Mouse (Mus musculus) G1E (cell line): Measurements from ENCODE around the gene Ralgapa2.

ENCODE experiments used
- CTCF ChIP-seq: IDR thresholded peaks from 2 replicates; pipeline ENCODE4 v1.5.1; 2012; ENCODE audit warnings: low read depth, low read length, inconsistent platforms, mixed read lengths
- GATA1 ChIP-seq: IDR thresholded peaks from 2 replicates; pipeline ENCODE4 v1.6.1; 2012; ENCODE audit warnings: borderline replicate concordance, low read length, inconsistent platforms, mixed read lengths

DNA sequence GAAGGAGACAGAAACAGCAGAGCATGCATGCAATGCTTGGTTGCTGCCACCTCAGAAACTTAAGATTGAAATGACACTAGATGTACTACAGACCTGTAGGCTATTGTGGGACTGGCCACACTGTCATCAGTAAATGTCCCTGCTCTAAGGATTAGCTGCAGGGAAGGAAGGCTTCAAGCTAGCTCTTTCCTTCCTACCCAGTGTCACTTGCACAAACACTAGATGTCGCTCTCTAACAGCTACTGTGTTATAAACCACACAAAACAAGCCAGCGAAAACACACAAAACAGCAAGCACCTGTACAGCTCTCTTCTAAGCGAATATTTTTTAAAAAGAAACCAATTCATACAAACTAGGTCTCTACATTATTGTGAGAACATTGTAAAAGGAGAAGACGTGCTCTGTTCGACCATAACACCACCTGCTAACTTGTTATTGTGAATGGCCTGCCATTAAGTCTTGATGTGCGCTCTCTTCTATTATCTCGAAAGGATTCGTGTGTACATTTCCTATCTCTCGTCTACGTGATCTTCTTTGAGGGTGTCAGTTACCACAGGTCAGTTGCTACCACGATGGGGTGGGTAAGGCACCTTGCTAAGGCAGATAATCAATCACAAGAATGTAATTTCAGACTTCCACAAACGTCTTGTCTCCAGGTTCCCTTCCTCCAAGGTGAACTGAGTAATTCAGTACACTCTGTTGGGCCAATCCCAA is 42.3 kb downstream of the Ralgapa2 start:
- no peak for TF ChIP-seq CTCF
- no peak for TF ChIP-seq GATA1
